Mouse (Mus musculus) G1E (cell line): ENCODE measurements around the gene Gipc3. TPM values are rescaled to one million over a fixed set of nuclear protein-coding genes. Genes with fewer than 3 reads are reported as not detected.
A peak's percentile ranks its signal among the peaks of the same experiment; 100 is the strongest.

Experiments
- ATAC-seq: 2 replicates; pipeline ENCODE4 v1.8.0; 2016; ENCODE audit warnings: mild to moderate bottlenecking; ENCODE audit not compliant: insufficient number of reproducible peaks, poor library complexity, low FRiP score, severe bottlenecking; ENCODE audit errors: extremely low read depth
- DNase-seq: peaks from one replicate; pipeline ENCODE4 v3.0.0; 2012; ENCODE audit warnings: low spot score
- H3K27me3 ChIP-seq: 2 replicates; pipeline ENCODE4 v1.6.1; 2012; ENCODE audit warnings: mild to moderate bottlenecking, low read length, inconsistent platforms; ENCODE audit not compliant: insufficient read depth
- H3K36me3 ChIP-seq: replicated peaks from 2 replicates; pipeline ENCODE3; 2012; ENCODE audit warnings: mild to moderate bottlenecking, inconsistent platforms
- H3K4me1 ChIP-seq: 2 replicates; pipeline ENCODE4 v1.6.1; 2012; ENCODE audit warnings: low read depth, low read length, inconsistent platforms, mixed read lengths; ENCODE audit not compliant: insufficient read depth
- H3K4me3 ChIP-seq: 2 replicates; pipeline ENCODE4 v1.5.1; 2012; ENCODE audit warnings: low read depth, mild to moderate bottlenecking, inconsistent platforms, low read length, moderate library complexity, mixed read lengths
- H3K9me3 ChIP-seq: replicated peaks from 2 replicates; pipeline ENCODE4 v1.6.1; 2012; ENCODE audit warnings: inconsistent platforms
- CTCF ChIP-seq: IDR thresholded peaks from 2 replicates; pipeline ENCODE4 v1.5.1; 2012; ENCODE audit warnings: low read depth, low read length, inconsistent platforms, mixed read lengths
- GATA1 ChIP-seq: IDR thresholded peaks from 2 replicates; pipeline ENCODE4 v1.6.1; 2012; ENCODE audit warnings: borderline replicate concordance, low read length, inconsistent platforms, mixed read lengths
- GATA2 ChIP-seq: IDR thresholded peaks from 2 replicates; pipeline ENCODE4 v1.6.1; 2012; ENCODE audit warnings: low read depth, low read length, inconsistent platforms, borderline replicate concordance
- POLR2AphosphoS5 ChIP-seq: IDR thresholded peaks from 2 replicates; pipeline ENCODE4 v1.6.1; 2012; ENCODE audit warnings: low read depth, low read length, inconsistent platforms; ENCODE audit not compliant: insufficient replicate concordance
- TAL1 ChIP-seq: conservative IDR thresholded peaks from 2 replicates; pipeline ENCODE4 v1.6.1; 2012; ENCODE audit warnings: low read depth, low read length, inconsistent platforms, mixed read lengths
- polyA plus RNA-seq: library from polyadenylated mRNA; stranded (reverse); fragments of >175 nt; gene quantifications from 2 replicates; pipeline ENCODE4 v1.2.3, GENCODE M21; 2012
- total RNA-seq, 2 experiments: library from RNA; stranded (forward) in 1 of 2; stranded (reverse) in 1 of 2; fragments of 200-1000 nt in 1 of 2; fragments of >200 nt in 1 of 2; fragmentation: Nextera tagmentation in 1 of 2; gene quantifications; 2 replicates each; pipeline ENCODE4 v1.2.3; 2014 to 2017

The Gipc3 gene
- total and polyA plus RNA-seq, 3 experiments, result 0.11 TPM; not detected in 2

DNA sequence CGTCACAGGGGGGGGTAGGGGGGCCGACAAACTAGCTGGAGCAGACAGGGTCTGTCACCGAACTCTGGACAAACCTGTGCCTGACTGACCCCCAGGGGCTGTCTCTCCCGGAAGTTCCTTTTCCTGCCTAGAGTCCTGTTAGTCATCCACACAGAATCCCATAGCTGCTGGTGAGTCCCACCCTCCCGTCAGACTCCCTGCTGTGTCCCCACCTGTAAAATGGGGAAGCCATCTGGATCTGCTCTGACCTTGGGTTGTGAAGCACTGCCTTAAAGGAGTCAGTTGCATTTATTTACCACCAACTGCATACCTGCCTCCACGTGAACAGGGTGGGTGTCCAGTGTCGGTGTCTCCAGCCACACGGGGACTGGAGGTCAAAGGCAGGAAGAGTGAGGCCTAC, 48.6 kb downstream of the Gipc3 start:
- Histone ChIP-seq H3K9me3 (no peaks in the 10 kb centered on the region), H3K36me3 (peaks cover 53% of the 10 kb centered on the region), H3K4me3 (peak overlapping the region; percentile 88), H3K27me3 (peaks cover 9% of the 10 kb centered on the region; the same call in 1 of the 2 replicates), H3K4me1 (peaks cover 91% of the 10 kb centered on the region)
- DNase-seq, result no peak
- TF ChIP-seq GATA2, result no peak
- ATAC-seq, result no peak

DNA sequence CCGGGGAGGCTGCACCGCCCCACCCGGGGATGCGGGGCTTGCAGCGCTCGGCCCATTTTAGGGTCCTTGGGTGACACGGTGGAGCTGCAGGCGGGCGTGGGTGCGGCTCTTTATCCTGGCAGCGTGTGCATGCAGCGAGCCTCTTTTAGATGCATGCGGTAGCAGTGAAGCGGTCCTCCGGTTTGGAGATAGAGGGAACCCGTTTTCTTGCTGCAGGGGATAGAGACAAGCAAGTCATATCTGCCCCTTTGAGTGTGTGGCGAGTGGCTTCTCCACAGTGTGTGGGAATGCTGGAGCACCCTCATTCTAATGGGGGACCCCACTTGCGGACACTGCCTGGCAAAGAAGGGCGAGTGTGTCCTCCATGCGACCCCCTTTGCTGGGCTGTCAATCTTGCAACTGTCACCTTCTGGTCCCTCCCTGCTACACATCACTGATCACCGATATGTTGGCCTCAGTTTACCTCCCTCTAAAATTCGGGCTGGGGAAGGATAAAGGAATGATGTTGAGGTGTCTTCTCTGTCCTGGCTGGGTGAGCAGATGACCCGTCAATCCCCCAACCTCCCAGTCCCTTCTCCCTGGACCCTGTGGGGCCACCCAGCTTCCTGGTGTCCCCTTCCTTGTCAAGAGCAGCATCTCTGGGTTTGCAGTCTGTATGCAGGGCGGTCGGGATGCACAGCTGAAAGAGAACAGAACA, 49.6 kb downstream of the Gipc3 start:
- DNase-seq, result no peak
- H3K4me1 ChIP-seq, result peaks cover 91% of the 10 kb centered on the region
- peaks cover 44% of the 10 kb centered on the region for H3K36me3 ChIP-seq
- peaks cover 9% of the 10 kb centered on the region; the same call in 1 of the 2 replicates for H3K27me3 ChIP-seq
- H3K4me3 ChIP-seq, result peak overlapping the region; percentile 88
- H3K9me3 ChIP-seq, result no peaks in the 10 kb centered on the region
- TF ChIP-seq GATA2 (no peak), CTCF (no peak), POLR2AphosphoS5 (no peak), GATA1 (no peak), TAL1 (no peak)
- no peak for ATAC-seq

DNA sequence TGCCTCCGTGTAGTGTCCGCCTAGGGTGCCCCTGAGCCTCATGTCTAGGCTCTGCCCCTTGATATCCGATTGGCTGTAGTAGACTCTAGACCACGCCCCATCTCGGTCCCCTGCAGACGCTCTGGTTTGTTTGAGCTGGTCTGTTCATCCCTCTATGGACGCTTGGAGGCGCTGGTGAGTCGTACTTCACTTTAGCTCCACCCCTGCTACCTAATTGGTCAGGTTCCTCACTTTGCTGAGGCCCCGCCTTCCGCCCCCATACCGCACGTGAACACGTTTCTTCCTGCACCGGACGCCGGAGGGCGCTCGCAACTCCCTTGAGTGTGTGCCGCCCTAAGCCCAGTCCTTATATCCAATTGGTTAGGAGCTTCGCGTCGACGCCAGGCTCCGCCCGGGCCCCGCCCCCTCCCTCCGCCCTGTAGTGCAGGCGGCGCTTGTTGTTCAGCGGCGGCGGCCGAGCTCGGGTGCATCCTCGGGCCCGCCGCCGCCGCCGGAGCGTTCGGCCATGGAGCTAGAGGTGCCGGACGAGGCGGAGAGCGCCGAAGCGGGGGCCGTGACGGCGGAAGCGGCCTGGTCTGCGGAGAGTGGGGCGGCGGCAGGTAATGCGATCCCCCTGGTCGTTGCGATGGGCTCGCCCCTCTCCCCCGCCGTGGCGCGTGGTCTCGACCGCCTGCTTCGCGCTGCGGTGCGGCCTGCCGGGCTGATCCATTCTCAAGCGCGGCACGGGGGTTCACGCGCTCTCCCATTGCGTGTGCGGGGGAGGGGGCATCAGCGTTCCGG, 50.3 kb downstream of the Gipc3 start, which contains the start of gene Pip5k1c:
TSS of gene Pip5k1c (plus strand) at position 410 of the 780 bp plus-strand sequence.
- TF ChIP-seq TAL1, result no peak
- TF ChIP-seq POLR2AphosphoS5, result peak; percentile 76; the same call in 1 of the 2 replicates
- no peak for TF ChIP-seq GATA1
- no peak for TF ChIP-seq GATA2
- TF ChIP-seq CTCF, result peak; percentile 81
- Histone ChIP-seq H3K27me3 (peaks cover 15% of the 10 kb centered on the region; the same call in 1 of the 2 replicates), H3K4me3 (peak within 1 kb of the TSS; percentile 88), H3K9me3 (no peaks in the 10 kb centered on the region), H3K4me1 (peaks cover 90% of the 10 kb centered on the region), H3K36me3 (peaks cover 36% of the 10 kb centered on the region)
- ATAC-seq (peak; percentile 92), DNase-seq (peak; percentile 84)

DNA sequence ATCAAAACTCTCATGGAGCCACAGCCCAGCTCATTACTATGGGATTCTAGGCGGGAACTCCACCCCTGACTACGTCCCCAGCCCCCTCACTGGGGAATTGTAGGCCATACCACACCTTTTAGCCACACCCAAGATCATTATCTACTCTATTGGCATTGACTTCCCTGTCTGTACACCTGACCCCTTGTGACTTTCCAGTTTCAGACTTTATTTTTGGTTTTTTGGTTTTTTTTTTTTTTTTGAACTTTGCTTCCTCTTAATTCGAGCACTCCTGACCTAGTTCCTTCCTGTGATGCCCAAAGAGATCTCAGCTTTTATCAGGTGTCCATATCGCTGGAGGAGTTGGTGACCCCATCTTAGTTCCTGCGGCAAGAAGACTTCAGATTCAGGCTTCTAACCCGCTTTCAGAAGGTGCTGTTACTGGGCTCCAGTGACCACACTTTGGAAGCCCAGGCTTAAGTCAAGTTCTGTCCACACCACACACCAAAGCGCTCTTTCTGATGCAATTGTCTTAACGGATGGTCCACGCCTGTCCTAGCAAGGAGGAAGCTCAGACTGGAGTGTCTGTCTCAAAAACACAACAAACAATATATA, 51.5 kb downstream of the Gipc3 start, which contains the start of gene Tjp3:
TSS of gene Tjp3 (minus strand) at position 71 of the 594 bp plus-strand sequence.
- Histone ChIP-seq H3K9me3 (no peaks in the 10 kb centered on the region), H3K4me1 (peaks cover 83% of the 10 kb centered on the region), H3K27me3 (peaks cover 15% of the 10 kb centered on the region; the same call in 1 of the 2 replicates), H3K36me3 (peaks cover 27% of the 10 kb centered on the region), H3K4me3 (peak within 1 kb of the TSS; percentile 57; the same call in 1 of the 2 replicates)
- no peak for ATAC-seq
- no peak for DNase-seq
- TF ChIP-seq POLR2AphosphoS5 (no peak), GATA2 (no peak), CTCF (no peak), GATA1 (no peak), TAL1 (no peak)

DNA sequence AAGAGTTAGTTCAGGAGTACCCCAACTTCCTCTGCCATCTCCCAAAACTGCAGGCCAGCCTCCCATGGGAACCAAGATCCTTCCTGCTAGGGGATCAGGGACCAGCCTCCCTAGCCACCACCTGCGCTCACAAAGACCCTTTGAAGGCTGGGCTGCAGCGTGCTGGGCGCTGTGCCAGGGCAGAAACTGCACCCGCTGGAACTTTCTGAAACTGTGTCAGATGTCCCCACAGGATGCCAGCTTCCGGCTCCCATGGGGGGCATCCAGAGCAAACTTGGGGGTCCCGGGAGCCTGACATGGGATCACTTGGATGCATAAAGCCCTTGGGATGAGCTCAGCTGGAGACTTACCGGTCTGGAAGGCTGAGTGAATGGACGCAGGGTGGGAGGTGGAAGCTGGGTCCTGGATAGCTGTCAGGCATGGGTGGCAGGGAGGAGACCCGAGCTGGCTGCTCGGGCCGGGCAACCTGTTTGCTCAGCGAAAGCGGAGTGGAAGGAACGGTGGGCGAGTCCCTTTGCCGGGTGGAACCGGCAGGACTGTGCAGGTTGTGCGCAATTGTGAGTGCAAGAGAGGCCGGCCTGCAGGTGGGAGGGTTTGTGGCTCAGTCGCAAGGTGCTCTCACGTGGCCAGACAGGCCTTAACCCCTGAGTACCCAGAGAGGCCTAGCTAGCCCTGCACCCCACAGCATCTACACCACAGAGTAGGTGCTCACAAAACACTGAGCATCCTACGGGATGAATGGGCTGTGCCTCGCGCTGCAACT, 52.2 kb downstream of the Gipc3 start:
- DNase-seq, result no peak
- Histone ChIP-seq H3K9me3 (no peaks in the 10 kb centered on the region), H3K36me3 (peaks cover 20% of the 10 kb centered on the region), H3K4me1 (peaks cover 83% of the 10 kb centered on the region), H3K4me3 (peak overlapping the region; percentile 57; the same call in 1 of the 2 replicates), H3K27me3 (peaks cover 15% of the 10 kb centered on the region; the same call in 1 of the 2 replicates)
- no peak for TF ChIP-seq CTCF
- no peak for TF ChIP-seq GATA1
- TF ChIP-seq TAL1, result no peak
- no peak for TF ChIP-seq GATA2
- TF ChIP-seq POLR2AphosphoS5, result no peak
- no peak for ATAC-seq
